Mouse (Mus musculus): ENCODE measurements around the gene Eefsec.

DNA sequence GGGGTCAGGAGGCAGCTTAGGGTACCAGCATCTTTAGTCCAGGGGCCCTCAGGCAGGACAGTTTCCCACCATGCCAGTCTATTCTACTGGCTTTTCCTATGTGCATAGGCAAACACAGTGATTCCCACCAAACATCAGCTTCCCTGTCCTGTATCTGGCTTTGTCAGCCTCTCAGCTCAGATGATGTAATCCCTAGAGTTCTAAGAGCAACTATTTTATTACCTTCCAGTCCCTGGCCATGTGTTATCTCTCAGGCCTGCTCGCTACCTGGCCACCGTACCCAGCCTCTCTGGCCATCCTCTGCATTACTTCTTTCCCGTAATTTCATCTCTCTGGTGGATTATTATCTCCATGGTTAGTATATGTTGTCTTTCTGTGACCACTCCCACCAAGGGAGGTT lies 185.7 kb downstream of the Eefsec start:
- no peak for TF ChIP-seq POLR2A (IDR thresholded peaks at IDR 0.05; ENCODE audit: insufficient read depth, low read depth, low read length)
- no peak for TF ChIP-seq CTCF (IDR thresholded peaks at IDR 0.05; ENCODE audit: insufficient read depth, low read depth, low read length)
